Mouse (Mus musculus) small intestine, adult 2 months (tissue): Measurements from ENCODE around the gene Bpi.

Source experiments
- CTCF ChIP-seq: fragments of 200-500 bp; IDR thresholded peaks from 2 replicates; pipeline ENCODE4 v1.5.1; 2012; ENCODE audit warnings: low read depth, mild to moderate bottlenecking, control low read depth, inconsistent platforms, low read length, moderate library complexity, mixed read lengths; ENCODE audit not compliant: insufficient replicate concordance, insufficient read length; ENCODE audit errors: extremely low read depth
- POLR2A ChIP-seq: fragments of 200-500 bp; IDR thresholded peaks from 2 replicates; pipeline ENCODE4 v1.6.1; 2012; ENCODE audit warnings: low read depth, mild to moderate bottlenecking, control low read depth, inconsistent platforms, low read length, moderate library complexity

DNA sequence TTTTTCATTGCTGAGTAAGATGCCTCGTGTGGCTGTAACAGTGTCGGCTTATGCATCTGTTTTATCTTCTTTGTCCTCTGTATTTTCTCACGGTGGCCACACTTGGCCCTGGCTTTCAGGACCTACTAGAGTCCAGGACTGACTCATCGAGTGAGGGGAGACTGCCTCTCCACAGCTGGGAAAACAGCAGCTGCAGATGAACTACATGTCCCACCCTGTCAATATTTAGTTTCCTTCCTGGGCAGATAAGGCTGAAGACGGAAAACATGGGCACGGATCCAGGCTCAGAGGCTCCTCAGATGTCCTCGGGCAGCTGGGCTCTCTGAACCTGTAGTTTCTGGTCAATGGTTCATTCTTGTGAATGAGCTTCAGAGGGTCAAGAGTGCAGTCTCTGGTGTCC, 9.6 kb upstream of the Bpi start:
- TF ChIP-seq CTCF (no peak), POLR2A (no peak)
